Mouse (Mus musculus) forebrain, embryonic 16.5 days (tissue): Measurements from ENCODE around the gene Nags. TPM values are rescaled to one million over a fixed set of nuclear protein-coding genes. Genes with fewer than 3 reads are reported as not detected.
A peak's percentile ranks its signal among the peaks of the same experiment; 100 is the strongest.
"Not testable (repeated sequence)": the region's sequence is repeated elsewhere in the genome, so short reads cannot be mapped to it uniquely, and the experiment has no call there.

Experiments used
- ATAC-seq: fragments of 200-750 bp; cut with Nextera tagmentation; 2 replicates; pipeline ENCODE4 v1.8.0; 2017; ENCODE audit warnings: mild to moderate bottlenecking, moderate library complexity
- H3K27ac ChIP-seq: fragments of 300-500 bp; sonication (generic); 2 replicates; pipeline ENCODE4 v1.5.1; 2014; ENCODE audit warnings: low read length, control low read depth
- H3K27me3 ChIP-seq: fragments of 300-500 bp; sonication (generic); replicated peaks from 2 replicates; pipeline ENCODE4 v1.6.1; 2014; ENCODE audit warnings: low read length; ENCODE audit not compliant: control insufficient read depth, insufficient read depth
- H3K36me3 ChIP-seq: fragments of 300-500 bp; sonication (generic); 2 replicates; pipeline ENCODE4 v1.6.1; 2014; ENCODE audit not compliant: control insufficient read depth, insufficient read depth
- H3K4me1 ChIP-seq: fragments of 300-500 bp; sonication (generic); replicated peaks from 2 replicates; pipeline ENCODE4 v1.6.1; 2014; ENCODE audit warnings: low read length; ENCODE audit not compliant: control insufficient read depth, insufficient read depth
- H3K4me2 ChIP-seq: fragments of 300-500 bp; sonication (generic); 2 replicates; pipeline ENCODE4 v1.6.1; 2014; ENCODE audit warnings: mild to moderate bottlenecking, low read length, control low read depth
- H3K4me3 ChIP-seq: fragments of 300-500 bp; sonication (generic); replicated peaks from 2 replicates; pipeline ENCODE4 v1.5.1; 2014; ENCODE audit warnings: mild to moderate bottlenecking, low read length, control low read depth
- H3K9ac ChIP-seq: fragments of 300-500 bp; sonication (generic); replicated peaks from 2 replicates; pipeline ENCODE4 v1.6.1; 2014; ENCODE audit warnings: low read depth, low read length, control low read depth
- H3K9me3 ChIP-seq: fragments of 300-500 bp; sonication (generic); 2 replicates; pipeline ENCODE4 v1.6.1; 2016; ENCODE audit warnings: low read length; ENCODE audit not compliant: control insufficient read depth
- WGBS: fragments of 180-500 bp; shearing (Covaris S2); extraction: QIAGEN DNeasy Blood & Tissue Kit; methylation state at CpG from one replicate; pipeline ENCODE4 v1.1.7; 2014; 5-methylcytosine and 5-hydroxymethylcytosine counted together
- polyA plus RNA-seq: library from polyadenylated mRNA; unstranded; fragments of >200 nt; fragmentation: Nextera tagmentation; extraction: Ambion mirVana; gene quantifications from 2 replicates; pipeline ENCODE4 v1.2.1, GENCODE M21; 2015

Gene Nags
- polyA plus RNA-seq, 1 experiment from 2014 or later, result not detected

GRCm38 (mm10) chr11:102146531-102146930, 1.2 kb downstream of the Nags start:
- peaks cover 12% of the 10 kb centered on the region for H3K4me1 ChIP-seq
- no peak for ATAC-seq
- H3K4me3 ChIP-seq, result no peak overlapping the region
- no peaks in the 10 kb centered on the region for H3K36me3 ChIP-seq
- peaks cover 60% of the 10 kb centered on the region for H3K27me3 ChIP-seq
- WGBS, result 9% methylated on average over 17 of the region's 17 CpGs
- H3K4me2 ChIP-seq, result no peak overlapping the region
- H3K27ac ChIP-seq, result no peak overlapping the region
- no peak overlapping the region for H3K9ac ChIP-seq
- H3K9me3 ChIP-seq, result no peaks in the 10 kb centered on the region

GRCm38 (mm10) chr11:102147213-102147989, 2.1 kb downstream of the Nags start:
- WGBS, result 10% methylated on average over 34 of the region's 34 CpGs
- Histone ChIP-seq H3K9ac (no peak overlapping the region), H3K4me2 (no peak overlapping the region), H3K9me3 (no peaks in the 10 kb centered on the region), H3K27ac (no peak overlapping the region), H3K4me1 (peaks cover 12% of the 10 kb centered on the region), H3K36me3 (no peaks in the 10 kb centered on the region), H3K27me3 (peaks cover 60% of the 10 kb centered on the region), H3K4me3 (no peak overlapping the region)
- no peak for ATAC-seq

DNA sequence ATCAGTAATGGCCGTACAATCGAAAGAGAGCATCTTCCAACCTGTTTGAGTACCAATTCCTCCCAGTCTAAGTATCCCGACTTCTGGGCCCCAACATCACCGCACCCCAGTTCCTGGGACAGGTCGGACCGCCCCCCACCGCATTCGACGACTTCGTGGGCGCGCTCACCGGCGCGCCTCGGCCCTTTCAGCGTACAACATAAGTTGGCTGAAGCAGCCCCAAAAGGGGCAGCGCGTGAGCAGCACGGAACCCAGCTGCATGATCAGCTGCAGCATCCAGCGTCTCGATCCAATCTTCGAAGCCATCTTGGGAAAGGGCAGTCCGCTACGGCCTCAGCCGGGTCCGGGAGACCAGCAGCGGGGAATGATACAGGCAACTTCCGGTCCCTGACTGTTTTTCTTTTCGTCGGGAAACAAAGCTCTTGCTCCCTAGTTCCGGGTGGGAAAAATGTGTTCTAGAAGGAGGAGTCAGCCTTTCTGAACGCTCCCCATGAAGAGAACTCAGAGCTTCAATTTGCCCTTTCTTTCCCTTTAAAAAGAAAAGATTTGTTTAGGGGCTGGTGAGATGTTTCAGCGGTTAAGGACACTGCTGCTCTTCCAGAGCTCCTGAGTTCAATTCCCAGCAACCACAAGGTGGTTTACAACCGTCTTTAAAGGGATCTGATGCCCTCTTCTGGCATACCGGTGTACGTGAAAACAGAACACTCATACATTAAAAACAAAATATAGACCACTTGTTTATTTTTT, 10.9 kb downstream of the Nags start, which contains the start of gene Tmem101:
Gene Tmem101, minus strand, starts transcription at position 366 of the 747 bp plus-strand sequence.
- under 1% methylated on average over 37 of the region's 37 CpGs for WGBS

GRCm38 (mm10) chr11:102156786-102157089, 11.4 kb downstream of the Nags start:
- H3K27me3 ChIP-seq, result no peaks in the 10 kb centered on the region
- peaks cover 7% of the 10 kb centered on the region for H3K4me1 ChIP-seq
- no peak; the same call in 1 of the 2 replicates for ATAC-seq
- no peak overlapping the region for H3K27ac ChIP-seq
- 16% methylated on average over 1 of the region's 1 CpGs for WGBS
- H3K4me3 ChIP-seq, result no peak overlapping the region
- no peaks in the 10 kb centered on the region for H3K9me3 ChIP-seq
- H3K4me2 ChIP-seq, result no peak overlapping the region
- no peak overlapping the region for H3K9ac ChIP-seq
- peaks cover 6% of the 10 kb centered on the region; the same call in 1 of the 2 replicates for H3K36me3 ChIP-seq

More for the DNA sequence above, 10.9 kb downstream of the Nags start, which contains the start of gene Tmem101:
- Histone ChIP-seq H3K4me3 (peak within 1 kb of the TSS; percentile 79), H3K9ac (peak within 1 kb of the TSS; percentile 79), H3K9me3 (no peaks in the 10 kb centered on the region), H3K36me3 (0 out of 2 replicates have a peak, but pooled peaks cover 2% of the 10 kb centered on the region), H3K4me1 (peaks cover 7% of the 10 kb centered on the region), H3K27ac (peak within 1 kb of the TSS; percentile 67), H3K4me2 (peak within 1 kb of the TSS; percentile 93), H3K27me3 (no peaks in the 10 kb centered on the region)
- ATAC-seq, result peak; percentile 94

GRCm38 (mm10) chr11:102158024-102158423, 12.7 kb downstream of the Nags start:
- not testable (repeated sequence) for H3K4me1 ChIP-seq, H3K9me3 ChIP-seq, H3K27ac ChIP-seq, ATAC-seq, H3K27me3 ChIP-seq, H3K4me2 ChIP-seq, H3K4me3 ChIP-seq, H3K9ac ChIP-seq
- WGBS, result 72% methylated on average over 2 of the region's 2 CpGs
- H3K36me3 ChIP-seq, result peaks cover 12% of the 10 kb centered on the region

- H3K27me3 ChIP-seq, result no peaks in the 10 kb centered on the region
- WGBS, result 81% methylated on average over 5 of the region's 5 CpGs
- no peaks in the 10 kb centered on the region for H3K9me3 ChIP-seq
- no peak overlapping the region for H3K4me2 ChIP-seq
- H3K4me1 ChIP-seq, result peaks cover 7% of the 10 kb centered on the region
- peaks cover 12% of the 10 kb centered on the region for H3K36me3 ChIP-seq
- no peak overlapping the region for H3K9ac ChIP-seq
- H3K4me3 ChIP-seq, result no peak overlapping the region
- ATAC-seq, result no peak
- no peak overlapping the region for H3K27ac ChIP-seq
Observed at GRCm38 (mm10) chr11:102159781-102160180, 14.5 kb downstream of the Nags start.

DNA sequence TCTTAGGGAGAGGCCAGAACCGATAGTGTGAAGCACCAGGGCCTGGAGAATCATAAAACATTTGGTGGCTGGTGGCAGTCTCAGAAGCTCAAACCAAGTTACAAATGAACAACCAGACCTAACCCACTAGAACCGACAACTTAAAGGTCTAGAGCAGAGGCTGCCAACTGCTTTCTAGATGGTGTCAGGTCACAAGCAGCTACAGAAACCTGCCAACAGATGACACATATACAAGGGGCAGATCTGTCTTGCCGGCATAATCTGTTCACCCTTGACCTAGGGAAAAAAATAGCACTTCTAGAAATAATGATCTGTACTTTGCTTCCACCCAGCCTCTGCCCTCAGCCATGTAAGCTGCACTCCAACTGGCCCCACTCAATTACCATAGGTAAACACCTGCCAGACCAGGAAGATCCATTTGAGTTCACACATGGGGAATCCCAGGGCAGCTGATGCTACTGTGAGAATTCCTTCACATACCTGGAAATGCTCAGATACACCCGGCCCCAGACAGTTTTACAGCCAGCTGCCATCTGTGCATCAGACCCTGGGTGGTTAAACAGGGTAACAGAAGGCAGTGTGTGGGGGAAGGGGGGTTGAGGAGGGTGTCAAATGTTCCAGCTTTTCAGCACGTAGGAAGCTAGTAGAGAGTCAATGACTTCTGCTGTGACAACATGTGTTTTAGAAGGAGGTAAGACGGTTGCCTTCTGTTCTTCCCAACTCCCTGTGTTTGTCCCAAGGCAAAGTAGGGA, 20.8 kb downstream of the Nags start:
- no peak overlapping the region for H3K4me2 ChIP-seq
- H3K36me3 ChIP-seq, result peaks cover 19% of the 10 kb centered on the region
- 0 out of 2 replicates have a peak, but pooled peaks have one; percentile 28 for ATAC-seq
- no peaks in the 10 kb centered on the region for H3K9me3 ChIP-seq
- 66% methylated on average over 6 of the region's 6 CpGs for WGBS
- no peak overlapping the region for H3K4me3 ChIP-seq
- H3K27me3 ChIP-seq, result no peaks in the 10 kb centered on the region
- no peak overlapping the region for H3K9ac ChIP-seq
- peaks cover 8% of the 10 kb centered on the region for H3K4me1 ChIP-seq
- no peak overlapping the region for H3K27ac ChIP-seq

DNA sequence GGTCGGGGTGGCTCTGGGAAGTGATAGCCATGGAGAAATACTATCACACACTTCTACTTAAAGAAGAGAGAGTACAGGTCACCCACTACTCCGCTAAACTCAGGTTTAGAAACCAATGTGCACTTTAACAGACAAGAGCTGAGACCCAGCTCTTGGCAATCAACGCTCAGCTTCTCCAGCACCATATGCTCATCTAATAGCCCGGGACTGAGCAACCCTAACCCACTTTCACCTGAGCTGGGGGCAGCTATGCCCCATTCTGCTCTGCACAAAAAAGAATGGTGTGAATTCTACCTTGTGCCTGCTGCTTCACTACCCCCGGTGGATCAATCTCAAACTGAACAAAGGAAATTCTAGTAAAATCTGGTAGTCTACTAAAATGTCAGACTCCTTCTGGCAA, 22.2 kb downstream of the Nags start:
- ATAC-seq, result no peak
- H3K27ac ChIP-seq, result peak overlapping the region; percentile 33; the same call in 1 of the 2 replicates

DNA sequence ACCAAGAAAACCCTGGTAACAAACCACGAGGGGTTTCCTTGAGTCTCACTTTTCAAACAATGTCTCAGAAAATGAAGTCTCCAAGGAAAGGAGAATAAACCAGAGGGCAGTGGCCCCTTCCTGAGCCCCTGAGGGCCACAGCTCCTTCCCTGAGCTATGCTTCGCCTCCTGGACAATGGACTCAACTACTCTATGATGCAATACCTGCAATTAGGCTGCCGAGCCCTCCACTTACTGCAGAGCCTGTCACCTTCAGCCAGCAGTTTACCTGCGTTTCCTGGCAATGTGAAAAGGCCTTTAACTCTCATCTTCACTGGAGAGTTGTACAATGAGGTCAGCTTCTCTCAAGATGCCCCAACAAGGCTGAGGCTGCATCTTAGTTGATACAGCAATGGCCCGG, 23.4 kb downstream of the Nags start:
- no peak overlapping the region for H3K27ac ChIP-seq
- H3K36me3 ChIP-seq, result peaks cover 9% of the 10 kb centered on the region
- H3K9me3 ChIP-seq, result no peaks in the 10 kb centered on the region
- H3K4me3 ChIP-seq, result no peak overlapping the region
- peaks cover 8% of the 10 kb centered on the region for H3K4me1 ChIP-seq
- no peak for ATAC-seq
- 86% methylated on average over 5 of the region's 5 CpGs for WGBS
- H3K9ac ChIP-seq, result no peak overlapping the region
- H3K4me2 ChIP-seq, result no peak overlapping the region
- H3K27me3 ChIP-seq, result no peaks in the 10 kb centered on the region

More for the DNA sequence above, 22.2 kb downstream of the Nags start:
- H3K27me3 ChIP-seq, result no peaks in the 10 kb centered on the region
- no peak overlapping the region for H3K4me3 ChIP-seq
- peaks cover 8% of the 10 kb centered on the region for H3K4me1 ChIP-seq
- H3K9ac ChIP-seq, result no peak overlapping the region
- H3K9me3 ChIP-seq, result no peaks in the 10 kb centered on the region
- H3K4me2 ChIP-seq, result no peak overlapping the region
- H3K36me3 ChIP-seq, result peaks cover 13% of the 10 kb centered on the region
- WGBS, result 86% methylated on average over 5 of the region's 5 CpGs
